Mouse (Mus musculus) embryo, embryonic 9.5 days (tissue): Measurements from ENCODE around the gene Ubqln4.

ENCODE experiments used
- DNase-seq: peaks from one replicate; pipeline ENCODE4 v3.0.0-alpha.2; 2017; ENCODE audit errors: extremely low spot score

The Ubqln4 gene

GRCm38 (mm10) chr3:88525021-88525420, 28.5 kb upstream of the Ubqln4 start:
- no peak for DNase-seq

DNA sequence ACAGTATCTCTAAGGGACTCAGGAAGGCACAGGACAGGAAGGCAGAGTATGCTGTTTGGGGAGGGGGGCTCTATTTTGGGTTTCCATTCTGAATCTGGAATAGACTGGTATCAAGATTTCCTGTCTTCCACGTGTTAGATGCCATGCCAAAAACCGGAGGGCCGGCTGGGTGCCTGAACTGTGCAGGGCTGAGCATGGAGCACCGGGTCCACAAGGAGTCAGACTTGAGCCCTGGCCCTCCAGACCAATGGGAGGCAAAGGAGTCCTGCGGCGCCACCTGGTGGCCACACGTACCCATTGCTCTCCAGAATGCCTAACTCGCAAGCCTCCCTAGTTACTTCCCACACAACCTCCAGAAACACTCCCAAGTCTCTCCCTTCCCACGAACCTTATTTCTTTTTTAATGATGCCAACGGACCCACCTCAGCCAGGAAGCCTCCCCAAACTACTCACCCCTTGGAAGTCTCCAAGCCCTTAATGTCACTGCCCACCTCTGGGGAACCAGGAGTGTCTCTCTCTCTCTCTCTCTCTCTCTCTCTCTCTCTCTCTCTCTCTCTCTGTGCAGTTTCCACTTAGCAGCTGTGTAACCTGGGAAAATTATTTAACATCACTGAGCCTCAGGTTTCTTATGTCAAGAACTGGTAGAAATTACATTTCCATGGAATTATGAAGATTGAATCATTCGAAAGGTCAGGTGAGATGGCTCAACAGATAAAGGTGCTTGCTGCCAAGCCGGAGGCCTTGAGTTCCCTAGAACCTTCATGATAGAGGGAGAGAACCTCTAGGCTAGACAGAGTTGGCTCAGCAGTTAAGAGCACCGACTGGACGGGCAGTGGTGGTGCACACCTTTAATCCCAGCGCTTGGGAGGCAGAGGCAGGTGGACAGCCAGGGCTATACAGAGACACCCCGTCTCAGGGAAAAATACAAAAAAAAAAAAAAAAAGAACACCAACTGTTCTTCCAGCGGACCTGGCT, 27.1 kb upstream of the Ubqln4 start:
- DNase-seq = peak; percentile 88

DNA sequence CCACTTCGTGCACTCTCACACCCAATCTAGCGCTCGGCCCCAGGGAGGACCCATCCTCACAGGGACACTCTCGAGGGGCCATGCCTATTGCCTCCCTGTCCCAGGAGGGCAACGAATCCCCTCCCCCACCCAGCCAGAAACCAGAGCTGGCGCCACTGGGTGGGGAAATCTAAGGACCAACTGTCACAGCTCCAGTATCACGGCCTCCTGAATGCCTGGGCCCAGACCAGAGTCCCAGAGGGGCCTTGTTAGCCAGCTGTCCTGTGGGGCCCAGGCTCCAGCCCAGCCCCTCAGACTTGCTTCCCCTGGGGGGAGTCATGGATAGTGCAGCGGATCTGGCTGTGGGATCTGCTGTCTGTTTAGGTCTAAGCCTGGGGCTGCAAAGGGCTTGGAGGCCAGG, 26.0 kb upstream of the Ubqln4 start:
- no peak for DNase-seq

DNA sequence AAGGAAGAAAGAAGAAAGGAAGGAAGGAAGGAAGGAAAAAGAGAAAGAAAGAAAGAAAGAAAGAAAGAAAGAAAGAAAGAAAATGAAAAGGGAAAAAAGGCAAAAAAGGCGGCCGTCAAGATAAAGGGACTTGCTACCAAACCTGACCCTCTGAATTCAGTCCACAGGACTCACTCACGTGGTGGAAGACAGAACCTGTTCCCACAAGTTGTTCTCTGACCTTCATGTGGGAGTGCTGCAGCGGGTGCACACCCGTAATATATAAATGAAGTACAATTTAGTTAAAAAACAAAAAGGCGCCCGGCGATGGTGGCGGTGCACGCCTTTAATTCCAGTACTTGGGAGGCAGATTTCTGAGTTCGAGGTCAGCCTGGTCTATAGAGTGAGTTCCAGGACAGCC, 24.9 kb upstream of the Ubqln4 start:
- DNase-seq = no peak

DNA sequence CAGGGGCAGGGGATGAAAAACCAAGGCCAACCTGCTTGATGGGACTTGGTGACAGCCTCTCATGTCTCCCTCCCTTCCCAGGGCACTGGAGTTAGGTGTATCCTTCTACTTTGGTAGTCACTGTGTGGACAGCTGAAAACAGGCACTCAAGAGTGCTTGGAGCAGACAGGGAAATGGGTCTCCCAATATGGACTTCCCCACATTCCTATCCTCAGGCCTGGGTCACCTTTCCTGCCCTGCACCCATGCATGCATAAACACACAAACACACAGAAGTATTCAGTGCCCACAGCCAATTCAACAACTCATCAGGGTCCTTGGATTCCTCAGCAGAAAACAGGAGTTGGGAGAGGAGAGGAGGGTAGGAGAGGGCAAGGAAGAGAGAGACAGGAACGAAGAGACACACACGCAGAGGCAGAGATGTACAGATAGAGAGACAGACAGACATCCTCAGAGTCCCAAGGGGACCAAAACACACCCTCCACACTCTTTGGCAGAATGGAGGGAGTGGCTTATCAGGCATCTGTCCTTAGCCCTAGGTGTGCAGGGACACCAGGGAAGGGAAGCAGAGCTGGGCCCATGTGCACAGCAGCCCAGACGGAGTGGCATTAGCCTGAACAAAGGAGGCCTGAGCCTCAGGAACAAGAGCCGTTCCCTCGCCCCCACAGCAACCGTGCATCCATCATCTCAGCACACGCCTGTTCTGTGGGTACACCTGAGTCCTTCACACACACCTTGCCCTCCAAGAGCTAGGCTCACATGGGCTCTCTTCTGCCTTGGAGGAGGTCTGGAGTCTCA, 24.2 kb upstream of the Ubqln4 start:
- no peak for DNase-seq

- DNase-seq = no peak
Measured at GRCm38 (mm10) chr3:88530082-88530864, 23.3 kb upstream of the Ubqln4 start.

DNA sequence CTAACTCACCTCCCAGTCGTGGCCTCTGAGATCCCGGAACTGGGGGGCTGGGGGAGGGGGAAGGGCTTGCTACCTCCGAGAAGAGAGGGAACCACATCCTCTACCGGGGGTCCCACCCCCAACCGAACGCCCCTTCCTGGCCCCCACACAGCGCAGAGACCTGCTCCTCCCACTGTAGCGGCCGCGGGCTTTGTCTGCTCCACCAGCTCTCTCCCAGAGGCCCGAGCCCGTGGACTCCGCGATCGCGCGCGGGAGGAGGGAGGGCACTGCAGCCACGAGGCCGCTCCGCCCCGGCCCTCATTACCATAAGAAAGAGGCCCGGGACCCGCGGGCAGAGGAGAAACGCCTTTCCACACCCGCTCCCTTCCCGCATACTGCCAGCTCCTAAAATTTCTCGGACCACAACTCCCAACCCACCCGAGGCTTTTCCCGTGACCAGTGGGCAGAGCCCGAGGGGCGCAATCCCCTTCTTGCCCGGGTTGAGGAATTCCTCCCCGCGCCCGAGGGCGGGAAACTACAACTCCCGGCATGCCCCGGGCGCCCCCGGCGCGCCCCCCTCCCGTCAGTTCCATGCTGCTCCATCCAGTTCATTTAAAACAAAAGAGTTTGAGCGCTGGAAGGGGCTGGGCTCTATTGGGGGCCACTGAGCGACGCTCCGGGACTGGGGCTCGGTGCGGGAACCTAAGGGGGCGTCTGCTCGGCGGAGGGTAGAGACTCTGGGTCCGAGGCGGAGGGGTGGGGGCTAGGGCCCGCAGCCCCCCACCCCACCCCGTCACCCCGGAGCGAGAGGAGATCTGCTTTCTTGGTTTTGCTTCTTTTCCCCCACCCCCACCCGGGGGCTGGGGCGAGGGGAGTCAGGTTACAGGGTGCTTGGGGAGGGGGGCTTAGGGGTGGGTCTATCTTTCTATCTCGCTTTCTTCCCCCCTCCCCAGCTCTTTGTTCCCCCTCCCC, 21.9 kb upstream of the Ubqln4 start:
- DNase-seq = peak; percentile 96

- no peak for DNase-seq
Measured at GRCm38 (mm10) chr3:88532299-88532674, 21.3 kb upstream of the Ubqln4 start, which contains the start of gene Mex3a. Gene Mex3a, plus strand, starts transcription at chr3:88532395.

GRCm38 (mm10) chr3:88532689-88533511, 20.7 kb upstream of the Ubqln4 start:
- peak; percentile 81 for DNase-seq

GRCm38 (mm10) chr3:88533706-88534105, 19.9 kb upstream of the Ubqln4 start:
- no peak for DNase-seq

DNA sequence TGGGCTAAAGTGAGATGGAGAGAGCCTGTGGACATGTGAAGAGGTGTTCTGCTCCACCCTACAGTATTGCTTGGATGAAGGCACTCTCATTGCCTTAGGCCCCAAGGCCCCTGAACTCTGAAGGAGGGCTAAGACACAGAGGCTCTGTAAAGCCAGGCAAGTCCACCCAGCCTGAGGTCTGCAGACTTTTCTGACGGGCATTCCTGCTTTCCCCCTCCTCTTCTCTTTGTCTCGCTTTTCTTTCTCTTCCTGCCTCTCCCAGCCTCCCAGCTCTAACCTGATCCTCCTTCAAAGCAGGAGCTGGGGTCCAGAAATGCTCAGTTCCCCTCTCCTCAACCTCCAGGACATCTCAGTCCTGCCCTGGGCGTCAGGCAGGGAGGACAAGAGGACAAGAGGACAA, 18.6 kb upstream of the Ubqln4 start:
- DNase-seq = no peak

GRCm38 (mm10) chr3:88535527-88535926, 18.0 kb upstream of the Ubqln4 start:
- DNase-seq = no peak

- peak; percentile 79 for DNase-seq
Measured at GRCm38 (mm10) chr3:88536103-88536930, 17.2 kb upstream of the Ubqln4 start.

- no peak for DNase-seq
Measured at GRCm38 (mm10) chr3:88537146-88537545, 16.4 kb upstream of the Ubqln4 start.

GRCm38 (mm10) chr3:88538271-88539145, 15.1 kb upstream of the Ubqln4 start:
- peak; percentile 48 for DNase-seq

- DNase-seq = peak; percentile 54
Measured at GRCm38 (mm10) chr3:88539397-88539796, 14.2 kb upstream of the Ubqln4 start.

- no peak for DNase-seq
Measured at GRCm38 (mm10) chr3:88540085-88540484, 13.5 kb upstream of the Ubqln4 start.
